Mouse (Mus musculus): ENCODE data around the gene Tbl1x. TPM values are rescaled to one million over a fixed set of nuclear protein-coding genes. Genes with fewer than 3 reads are reported as not detected.

Tbl1x gene
- polyA plus RNA-seq, 1 experiment from 2014 or later = 37.9 TPM

GRCm38 (mm10) chrX:77550388-77550787 is 39.6 kb downstream of the Tbl1x start:
- Histone ChIP-seq H3K4me1 (ENCODE audit: insufficient read depth, low read depth, low read length) (no peaks in the 10 kb centered on the region), H3K36me3 (ENCODE audit: insufficient read depth, low read length) (no peaks in the 10 kb centered on the region), H3K4me3 (ENCODE audit: low read depth, low read length) (no peak overlapping the region), H3K27me3 (replicated peaks; ENCODE audit: insufficient read depth, low read length) (no peaks in the 10 kb centered on the region), H3K27ac (ENCODE audit: low read length) (no peak overlapping the region), H3K9ac (replicated peaks; ENCODE audit: low read depth) (no peak overlapping the region), H3K9me3 (ENCODE audit: low read length) (no peaks in the 10 kb centered on the region), H3K4me2 (replicated peaks; ENCODE audit: low read depth, low read length) (no peak overlapping the region)
- no peak for ATAC-seq
- TF ChIP-seq EP300 (IDR thresholded peaks at IDR 0.05) (no peak), CTCF (IDR thresholded peaks at IDR 0.05) (no peak)
- DNase-seq (ENCODE audit: low spot score) = no peak

DNA sequence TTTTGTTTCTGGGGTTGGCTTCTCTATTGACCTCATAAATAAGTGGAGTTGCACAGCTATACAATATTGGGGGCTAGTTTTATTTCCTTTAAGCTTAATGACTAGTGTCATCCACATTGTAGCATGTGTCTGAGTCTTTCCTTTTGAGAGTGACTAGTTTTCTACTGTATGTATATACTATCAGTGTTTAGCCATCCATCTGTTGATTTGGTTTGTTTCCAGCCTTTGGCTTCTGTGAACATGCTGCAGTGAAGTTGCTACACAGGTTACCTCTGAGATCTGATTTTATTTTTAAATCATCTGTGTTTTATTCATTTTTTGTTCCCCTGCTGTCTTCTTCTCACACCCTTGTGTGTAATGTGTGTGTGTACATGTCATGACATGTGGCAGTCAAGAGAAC is 40.5 kb downstream of the Tbl1x start:
- ATAC-seq (no peak), DNase-seq (ENCODE audit: low spot score) (no peak)
- Histone ChIP-seq H3K27ac (ENCODE audit: low read length) (no peak overlapping the region), H3K9me3 (ENCODE audit: low read length) (no peaks in the 10 kb centered on the region), H3K4me3 (ENCODE audit: low read depth, low read length) (no peak overlapping the region), H3K4me1 (ENCODE audit: insufficient read depth, low read depth, low read length) (no peaks in the 10 kb centered on the region), H3K27me3 (replicated peaks; ENCODE audit: insufficient read depth, low read length) (no peaks in the 10 kb centered on the region), H3K36me3 (ENCODE audit: insufficient read depth, low read length) (no peaks in the 10 kb centered on the region), H3K9ac (replicated peaks; ENCODE audit: low read depth) (no peak overlapping the region), H3K4me2 (replicated peaks; ENCODE audit: low read depth, low read length) (no peak overlapping the region)
- TF ChIP-seq EP300 (IDR thresholded peaks at IDR 0.05) (no peak), CTCF (IDR thresholded peaks at IDR 0.05) (no peak)

- Histone ChIP-seq H3K4me1 (ENCODE audit: insufficient read depth, low read depth, low read length) (no peaks in the 10 kb centered on the region), H3K9me3 (ENCODE audit: low read length) (no peaks in the 10 kb centered on the region), H3K36me3 (ENCODE audit: insufficient read depth, low read length) (no peaks in the 10 kb centered on the region), H3K4me3 (ENCODE audit: low read depth, low read length) (no peak overlapping the region), H3K4me2 (replicated peaks; ENCODE audit: low read depth, low read length) (no peak overlapping the region), H3K27me3 (replicated peaks; ENCODE audit: insufficient read depth, low read length) (no peaks in the 10 kb centered on the region), H3K27ac (ENCODE audit: low read length) (no peak overlapping the region), H3K9ac (replicated peaks; ENCODE audit: low read depth) (no peak overlapping the region)
- TF ChIP-seq EP300 (IDR thresholded peaks at IDR 0.05) (no peak), CTCF (IDR thresholded peaks at IDR 0.05) (no peak)
- ATAC-seq (no peak), DNase-seq (ENCODE audit: low spot score) (no peak)
- WGBS = 42% methylated on average over 3 of the region's 3 CpGs
Observed at GRCm38 (mm10) chrX:77552088-77552487, 41.3 kb downstream of the Tbl1x start.

DNA sequence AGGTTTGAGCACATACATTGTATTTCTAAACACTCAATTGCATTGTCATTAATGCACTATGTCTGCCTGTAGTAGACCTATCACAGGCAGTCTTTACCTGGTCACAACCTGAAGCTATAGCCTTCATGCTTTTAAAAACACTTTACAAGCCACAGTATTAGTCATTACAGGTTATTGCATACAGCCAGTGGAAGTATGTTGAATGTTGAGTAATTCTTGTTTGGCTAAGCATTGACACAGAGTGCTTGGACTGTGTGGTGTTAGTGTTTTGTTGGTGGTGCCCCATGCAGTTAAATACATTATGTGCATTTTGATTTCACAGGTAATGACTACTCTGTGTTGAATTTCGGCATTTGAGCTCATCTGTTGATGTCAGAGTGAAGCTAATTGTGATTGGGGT is 45.2 kb downstream of the Tbl1x start:
- ATAC-seq (peak; percentile 65), DNase-seq (ENCODE audit: low spot score) (peak; percentile 55)
- TF ChIP-seq EP300 (IDR thresholded peaks at IDR 0.05) (no peak), CTCF (IDR thresholded peaks at IDR 0.05) (no peak)
- Histone ChIP-seq H3K27ac (ENCODE audit: low read length) (no peak overlapping the region), H3K4me2 (replicated peaks; ENCODE audit: low read depth, low read length) (no peak overlapping the region), H3K27me3 (replicated peaks; ENCODE audit: insufficient read depth, low read length) (no peaks in the 10 kb centered on the region), H3K36me3 (ENCODE audit: insufficient read depth, low read length) (no peaks in the 10 kb centered on the region), H3K4me1 (ENCODE audit: insufficient read depth, low read depth, low read length) (no peaks in the 10 kb centered on the region), H3K9ac (replicated peaks; ENCODE audit: low read depth) (no peak overlapping the region), H3K4me3 (ENCODE audit: low read depth, low read length) (no peak overlapping the region), H3K9me3 (ENCODE audit: low read length) (no peaks in the 10 kb centered on the region)
- WGBS = 61% methylated on average over 1 of the region's 1 CpGs

- Histone ChIP-seq H3K9me3 (ENCODE audit: low read length) (no peaks in the 10 kb centered on the region), H3K4me3 (ENCODE audit: low read depth, low read length) (no peak overlapping the region), H3K4me1 (ENCODE audit: insufficient read depth, low read depth, low read length) (no peaks in the 10 kb centered on the region), H3K9ac (replicated peaks; ENCODE audit: low read depth) (no peak overlapping the region), H3K27me3 (replicated peaks; ENCODE audit: insufficient read depth, low read length) (no peaks in the 10 kb centered on the region), H3K27ac (ENCODE audit: low read length) (no peak overlapping the region), H3K4me2 (replicated peaks; ENCODE audit: low read depth, low read length) (no peak overlapping the region), H3K36me3 (ENCODE audit: insufficient read depth, low read length) (no peaks in the 10 kb centered on the region)
- TF ChIP-seq EP300 (IDR thresholded peaks at IDR 0.05) = no peak
- TF ChIP-seq CTCF (IDR thresholded peaks at IDR 0.05) = no peak
- DNase-seq (ENCODE audit: low spot score) (peak; percentile 43), ATAC-seq (peak; percentile 56)
Observed at GRCm38 (mm10) chrX:77559199-77559881, 48.5 kb downstream of the Tbl1x start.

GRCm38 (mm10) chrX:77563616-77564015 is 52.8 kb downstream of the Tbl1x start:
- no peak for TF ChIP-seq EP300 (IDR thresholded peaks at IDR 0.05)
- TF ChIP-seq CTCF (IDR thresholded peaks at IDR 0.05) = no peak

GRCm38 (mm10) chrX:77566739-77567138 is 55.9 kb downstream of the Tbl1x start:
- H3K4me2 ChIP-seq (replicated peaks; ENCODE audit: low read depth, low read length) = no peak overlapping the region
- DNase-seq (ENCODE audit: low spot score) = no peak
- TF ChIP-seq CTCF (IDR thresholded peaks at IDR 0.05) (no peak), EP300 (IDR thresholded peaks at IDR 0.05) (no peak)
- H3K27me3 ChIP-seq (replicated peaks; ENCODE audit: insufficient read depth, low read length) = no peaks in the 10 kb centered on the region
- H3K4me1 ChIP-seq (ENCODE audit: insufficient read depth, low read depth, low read length) = no peaks in the 10 kb centered on the region
- H3K27ac ChIP-seq (ENCODE audit: low read length) = no peak overlapping the region
- H3K9me3 ChIP-seq (ENCODE audit: low read length) = no peaks in the 10 kb centered on the region
- WGBS = 78% methylated on average over 1 of the region's 1 CpGs
- H3K9ac ChIP-seq (replicated peaks; ENCODE audit: low read depth) = no peak overlapping the region
- H3K36me3 ChIP-seq (ENCODE audit: insufficient read depth, low read length) = no peaks in the 10 kb centered on the region
- no peak overlapping the region for H3K4me3 ChIP-seq (ENCODE audit: low read depth, low read length)
- no peak for ATAC-seq

More at GRCm38 (mm10) chrX:77563616-77564015, 52.8 kb downstream of the Tbl1x start:
- DNase-seq (ENCODE audit: low spot score) (no peak), ATAC-seq (no peak)
- Histone ChIP-seq H3K27me3 (replicated peaks; ENCODE audit: insufficient read depth, low read length) (no peaks in the 10 kb centered on the region), H3K4me2 (replicated peaks; ENCODE audit: low read depth, low read length) (no peak overlapping the region), H3K36me3 (ENCODE audit: insufficient read depth, low read length) (no peaks in the 10 kb centered on the region), H3K4me1 (ENCODE audit: insufficient read depth, low read depth, low read length) (no peaks in the 10 kb centered on the region), H3K27ac (ENCODE audit: low read length) (no peak overlapping the region), H3K9me3 (ENCODE audit: low read length) (no peaks in the 10 kb centered on the region), H3K4me3 (ENCODE audit: low read depth, low read length) (no peak overlapping the region), H3K9ac (replicated peaks; ENCODE audit: low read depth) (no peak overlapping the region)
- WGBS = 59% methylated on average over 2 of the region's 2 CpGs

All from lung, postnatal 0 days (tissue).